Mouse (Mus musculus): Measurements from ENCODE around the gene Sec24d. TPM values are rescaled to one million over a fixed set of nuclear protein-coding genes. Genes with fewer than 3 reads are reported as not detected.

Gene Sec24d
- polyA plus RNA-seq, 2 experiments = 9.9 to 18.0 TPM

DNA sequence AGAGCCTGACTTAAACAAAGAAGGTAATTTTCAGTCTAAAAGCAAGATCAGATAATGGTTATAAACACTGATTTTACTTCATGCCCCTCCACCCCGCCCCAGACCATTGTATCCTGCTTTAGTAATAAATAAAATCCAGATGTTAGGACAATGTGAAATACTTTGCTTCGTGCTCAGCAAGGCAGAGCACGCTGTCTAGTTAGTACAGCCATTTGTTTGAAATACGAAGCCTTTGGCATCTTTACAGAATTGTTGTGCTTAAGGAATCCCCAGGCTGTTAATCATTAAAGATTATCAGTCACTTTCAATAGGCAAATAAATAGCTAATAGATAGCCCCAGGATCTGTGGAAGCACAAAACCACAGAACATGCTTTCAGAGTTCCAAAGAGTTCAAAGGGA is 21.6 kb upstream of the Sec24d start:
- 54% methylated on average over 4 of the region's 4 CpGs for WGBS (ENCODE audit: insufficient replicate concordance)
- TF ChIP-seq CTCF (IDR thresholded peaks at IDR 0.05; ENCODE audit: low read depth) (no peak), EP300 (IDR thresholded peaks at IDR 0.05; ENCODE audit: low read depth) (no peak)
- DNase-seq (ENCODE audit: low read depth in 3 of 3, low spot score in 3 of 3) (no peak), ATAC-seq (ENCODE audit: insufficient read depth) (no peak)
- H3K4me2 ChIP-seq (ENCODE audit: low read depth) = no peak overlapping the region
- no peaks in the 10 kb centered on the region for H3K36me3 ChIP-seq (replicated peaks; ENCODE audit: control insufficient read depth, insufficient read depth, low read depth)
- no peaks in the 10 kb centered on the region for H3K27me3 ChIP-seq (ENCODE audit: control insufficient read depth, insufficient read depth, low read length)
- H3K4me1 ChIP-seq (replicated peaks; ENCODE audit: control insufficient read depth in 2 of 2, insufficient read depth in 2 of 2, low read length in 1 of 2) = no peaks in the 10 kb centered on the region
- no peak overlapping the region for H3K27ac ChIP-seq
- no peak overlapping the region for H3K9ac ChIP-seq (replicated peaks)
- H3K4me3 ChIP-seq (ENCODE audit: insufficient read depth in 1 of 2, low read depth in 2 of 2, low read length in 2 of 2) = no peak overlapping the region
- no peaks in the 10 kb centered on the region for H3K9me3 ChIP-seq (ENCODE audit: control insufficient read depth, low read length)

- WGBS (ENCODE audit: insufficient replicate concordance) = 32% methylated on average over 11 of the region's 11 CpGs
- Histone ChIP-seq H3K4me2 (ENCODE audit: low read depth) (no peak overlapping the region), H3K4me3 (ENCODE audit: insufficient read depth in 1 of 2, low read depth in 2 of 2, low read length in 2 of 2) (no peak overlapping the region), H3K9ac (replicated peaks) (no peak overlapping the region), H3K4me1 (replicated peaks; ENCODE audit: control insufficient read depth in 2 of 2, insufficient read depth in 2 of 2, low read length in 1 of 2) (peaks cover 0 to 5% of the 10 kb centered on the region in 2 experiments; a peak in 2 of 4 replicates), H3K27me3 (ENCODE audit: control insufficient read depth, insufficient read depth, low read length) (no peaks in the 10 kb centered on the region), H3K36me3 (replicated peaks; ENCODE audit: control insufficient read depth, insufficient read depth, low read depth) (no peaks in the 10 kb centered on the region), H3K9me3 (ENCODE audit: control insufficient read depth, low read length) (no peaks in the 10 kb centered on the region), H3K27ac (no peak overlapping the region)
- peak; percentile 64; the same call in 1 of the 2 replicates for ATAC-seq (ENCODE audit: insufficient read depth)
- TF ChIP-seq EP300 (IDR thresholded peaks at IDR 0.05; ENCODE audit: low read depth) (no peak), CTCF (IDR thresholded peaks at IDR 0.05; ENCODE audit: low read depth) (no peak)
- peak in 2 of 3 experiments; percentile 27 to 30 for DNase-seq (ENCODE audit: low read depth in 3 of 3, low spot score in 3 of 3)
These were observed 10.8 kb upstream of the Sec24d start for GRCm38 (mm10) chr3:123256181-123257101.

DNA sequence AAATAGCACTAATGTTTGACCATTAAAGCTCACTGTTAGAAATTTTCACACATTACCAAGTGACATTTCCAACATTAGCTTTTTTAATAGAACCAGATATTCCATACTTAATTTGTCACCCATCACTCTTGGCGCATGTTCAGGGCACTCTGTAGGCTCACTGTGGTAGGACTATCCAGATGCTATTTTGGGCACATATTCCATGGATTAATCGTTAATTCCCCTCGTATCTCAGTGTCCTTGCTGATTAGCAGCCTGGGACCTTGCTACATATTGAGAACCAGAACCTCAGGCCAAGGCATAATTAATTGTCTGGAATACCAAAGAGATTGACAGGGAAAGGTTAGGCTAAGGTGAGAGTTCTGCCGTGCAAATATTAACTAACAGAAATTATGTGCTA is 8.5 kb upstream of the Sec24d start:
- peaks cover 0 to 5% of the 10 kb centered on the region in 2 experiments; a peak in 2 of 4 replicates for H3K4me1 ChIP-seq (replicated peaks; ENCODE audit: control insufficient read depth in 2 of 2, insufficient read depth in 2 of 2, low read length in 1 of 2)
- 68% methylated on average over 4 of the region's 4 CpGs for WGBS (ENCODE audit: insufficient replicate concordance)
- no peaks in the 10 kb centered on the region for H3K9me3 ChIP-seq (ENCODE audit: control insufficient read depth, low read length)
- ATAC-seq (ENCODE audit: insufficient read depth) (no peak), DNase-seq (ENCODE audit: low read depth in 3 of 3, low spot score in 3 of 3) (no peak)
- H3K9ac ChIP-seq (replicated peaks) = no peak overlapping the region
- TF ChIP-seq CTCF (IDR thresholded peaks at IDR 0.05; ENCODE audit: low read depth) (no peak), EP300 (IDR thresholded peaks at IDR 0.05; ENCODE audit: low read depth) (no peak)
- no peaks in the 10 kb centered on the region for H3K36me3 ChIP-seq (replicated peaks; ENCODE audit: control insufficient read depth, insufficient read depth, low read depth)
- H3K27me3 ChIP-seq (ENCODE audit: control insufficient read depth, insufficient read depth, low read length) = no peaks in the 10 kb centered on the region
- H3K27ac ChIP-seq = no peak overlapping the region
- H3K4me2 ChIP-seq (ENCODE audit: low read depth) = no peak overlapping the region
- no peak overlapping the region for H3K4me3 ChIP-seq (ENCODE audit: insufficient read depth in 1 of 2, low read depth in 2 of 2, low read length in 2 of 2)

DNA sequence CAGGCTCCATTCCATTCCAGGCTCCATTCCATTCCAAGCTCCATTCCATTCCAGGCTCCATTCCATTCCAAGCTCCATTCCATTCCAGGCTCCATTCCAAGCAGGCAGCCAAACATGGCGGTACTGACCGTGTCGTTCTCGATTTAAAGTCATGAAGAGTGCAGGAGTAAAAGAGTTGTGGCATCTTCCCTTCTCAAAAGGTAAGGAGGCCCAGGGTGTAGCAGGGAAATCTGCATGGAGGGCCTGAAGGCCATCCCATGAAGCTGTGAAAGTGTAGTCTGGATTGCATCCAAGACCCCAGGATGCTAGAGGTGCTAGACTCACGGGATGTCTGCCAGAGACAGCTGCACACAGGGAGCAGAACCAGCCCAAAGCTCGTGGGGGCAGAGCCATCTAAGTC is 2.5 kb upstream of the Sec24d start:
- Histone ChIP-seq H3K4me1 (replicated peaks; ENCODE audit: control insufficient read depth in 2 of 2, insufficient read depth in 2 of 2, low read length in 1 of 2) (0 out of 4 replicates have a peak, but pooled peaks cover 0 to 3% of the 10 kb centered on the region in 2 experiments), H3K27ac (no peak overlapping the region), H3K4me2 (ENCODE audit: low read depth) (no peak overlapping the region), H3K27me3 (ENCODE audit: control insufficient read depth, insufficient read depth, low read length) (peaks cover 7% of the 10 kb centered on the region), H3K36me3 (replicated peaks; ENCODE audit: control insufficient read depth, insufficient read depth, low read depth) (no peaks in the 10 kb centered on the region), H3K4me3 (ENCODE audit: insufficient read depth in 1 of 2, low read depth in 2 of 2, low read length in 2 of 2) (peak overlapping the region in 1 of 2 experiments; percentile 19; a peak in 1 of 4 replicates), H3K9ac (replicated peaks) (no peak overlapping the region), H3K9me3 (ENCODE audit: control insufficient read depth, low read length) (no peaks in the 10 kb centered on the region)
- TF ChIP-seq CTCF (IDR thresholded peaks at IDR 0.05; ENCODE audit: low read depth) (no peak), EP300 (IDR thresholded peaks at IDR 0.05; ENCODE audit: low read depth) (no peak)
- ATAC-seq (ENCODE audit: insufficient read depth) (no peak), DNase-seq (ENCODE audit: low read depth in 3 of 3, low spot score in 3 of 3) (no peak)
- WGBS (ENCODE audit: insufficient replicate concordance) = 49% methylated on average over 6 of the region's 6 CpGs

DNA sequence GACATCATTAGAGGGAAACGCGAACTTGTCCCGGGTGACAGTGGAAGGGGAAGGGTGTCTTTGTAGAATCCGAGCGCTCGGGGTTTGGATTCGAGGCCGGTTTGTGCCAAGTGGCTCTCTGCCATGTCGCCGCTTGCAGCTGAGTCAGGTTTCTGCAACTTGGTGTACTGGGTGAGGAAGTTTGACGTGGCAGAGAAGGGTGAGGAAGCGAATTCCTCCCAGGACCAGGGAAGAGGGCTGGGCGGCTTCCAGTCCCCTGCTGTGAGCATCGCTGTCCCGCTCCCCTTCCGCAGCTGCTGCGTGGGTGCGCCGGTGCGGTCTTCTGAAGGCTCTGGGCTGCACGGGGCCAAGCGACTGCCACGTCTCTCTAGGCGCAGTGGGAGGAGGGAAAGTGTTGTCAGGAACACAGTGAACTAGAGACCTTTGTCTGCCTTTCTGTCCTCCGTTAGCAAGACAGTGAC is 516 bp downstream of the Sec24d start:
- H3K27me3 ChIP-seq (ENCODE audit: control insufficient read depth, insufficient read depth, low read length) = peaks cover 7% of the 10 kb centered on the region
- under 1% methylated on average over 25 of the region's 25 CpGs for WGBS (ENCODE audit: insufficient replicate concordance)
- peak overlapping the region; percentile 38 for H3K9ac ChIP-seq (replicated peaks)
- H3K9me3 ChIP-seq (ENCODE audit: control insufficient read depth, low read length) = no peaks in the 10 kb centered on the region
- H3K4me2 ChIP-seq (ENCODE audit: low read depth) = peak overlapping the region; percentile 56
- no peak overlapping the region for H3K27ac ChIP-seq
- no peaks in the 10 kb centered on the region for H3K36me3 ChIP-seq (replicated peaks; ENCODE audit: control insufficient read depth, insufficient read depth, low read depth)
- H3K4me3 ChIP-seq (ENCODE audit: insufficient read depth in 1 of 2, low read depth in 2 of 2, low read length in 2 of 2) = peak overlapping the region; percentile 55 to 62
- TF ChIP-seq CTCF (IDR thresholded peaks at IDR 0.05; ENCODE audit: low read depth) = no peak
- no peak for TF ChIP-seq EP300 (IDR thresholded peaks at IDR 0.05; ENCODE audit: low read depth)
- DNase-seq (ENCODE audit: low read depth in 3 of 3, low spot score in 3 of 3) = no peak
- 0 out of 4 replicates have a peak, but pooled peaks cover 0 to 3% of the 10 kb centered on the region in 2 experiments for H3K4me1 ChIP-seq (replicated peaks; ENCODE audit: control insufficient read depth in 2 of 2, insufficient read depth in 2 of 2, low read length in 1 of 2)
- peak; percentile 52 for ATAC-seq (ENCODE audit: insufficient read depth)

All from liver, embryonic 14.5 days (tissue).